Mouse (Mus musculus) ES-E14 (cell line): ENCODE data around the gene Rcc1. TPM values are rescaled to one million over a fixed set of nuclear protein-coding genes. Genes with fewer than 3 reads are reported as not detected.

Experiments
- DNase-seq: peaks from one replicate; pipeline ENCODE4 v3.0.0-alpha.2; 2013; ENCODE audit warnings: low read depth, low spot score
- H3K27ac ChIP-seq: 2 replicates; pipeline ENCODE4 v1.5.1; 2012; ENCODE audit warnings: low read depth, mild to moderate bottlenecking, low read length, moderate library complexity, mixed read lengths; ENCODE audit not compliant: poor library complexity, insufficient read depth, severe bottlenecking
- H3K36me3 ChIP-seq: 2 replicates; pipeline ENCODE4 v1.6.1; 2012; ENCODE audit warnings: mild to moderate bottlenecking, low read length, moderate library complexity, mixed read lengths; ENCODE audit not compliant: control insufficient read depth, poor library complexity, insufficient read depth, severe bottlenecking
- H3K4me1 ChIP-seq, 2 experiments: fragments of 150-350 bp in 1 of 2; sonication (generic) in 1 of 2; 2 replicates each; pipeline ENCODE4 v1.6.1; 2012; ENCODE audit warnings: low read length in 2 of 2, mild to moderate bottlenecking in 1 of 2, mixed read lengths in 1 of 2; ENCODE audit not compliant: control insufficient read depth in 2 of 2, insufficient read depth in 2 of 2, poor library complexity in 1 of 2
- H3K4me3 ChIP-seq, 2 experiments: fragments of 150-350 bp in 1 of 2; sonication (generic) in 1 of 2; 2 replicates each; pipeline ENCODE4 v1.5.1; 2012; ENCODE audit warnings: low read length in 2 of 2, low read depth in 1 of 2, mild to moderate bottlenecking in 1 of 2, mixed read lengths in 1 of 2; ENCODE audit not compliant: insufficient read depth in 1 of 2, poor library complexity in 1 of 2, severe bottlenecking in 1 of 2
- H3K9ac ChIP-seq: 2 replicates; pipeline ENCODE4 v1.6.1; 2012; ENCODE audit warnings: low read depth, mild to moderate bottlenecking, low read length, mixed read lengths; ENCODE audit not compliant: poor library complexity, insufficient read depth, severe bottlenecking
- H3K9me3 ChIP-seq: fragments of 150-350 bp; sonication (generic); 2 replicates; pipeline ENCODE4 v1.6.1; 2012; ENCODE audit warnings: low read depth, mild to moderate bottlenecking, low read length; ENCODE audit not compliant: control insufficient read depth, insufficient read depth
- CHD2 ChIP-seq: IDR thresholded peaks from 2 replicates; pipeline ENCODE4 v1.6.1; 2014; ENCODE audit warnings: mild to moderate bottlenecking, low read depth, low read length, inconsistent platforms
- HCFC1 ChIP-seq: IDR thresholded peaks from 2 replicates; pipeline ENCODE4 v1.6.1; 2012; ENCODE audit warnings: low read length, inconsistent platforms, borderline replicate concordance; ENCODE audit not compliant: insufficient read depth
- MAFK ChIP-seq: IDR thresholded peaks from 2 replicates; pipeline ENCODE4 v1.6.1; 2014; ENCODE audit warnings: mild to moderate bottlenecking, low read depth, low read length, inconsistent platforms; ENCODE audit not compliant: insufficient read depth
- ZC3H11A ChIP-seq: IDR thresholded peaks from 2 replicates; pipeline ENCODE4 v1.6.1; 2012; ENCODE audit warnings: low read depth, mild to moderate bottlenecking, inconsistent platforms, low read length, borderline replicate concordance
- ZNF384 ChIP-seq: IDR thresholded peaks from 2 replicates; pipeline ENCODE4 v1.6.1; 2012; ENCODE audit warnings: low read depth, low read length, inconsistent platforms
- in situ Hi-C, 2 experiments: fragments of 600-800 bp; cut with MboI; formaldehyde crosslinking; loops; one replicate each; pipeline ENCODE4 v1.15.1; 2025; ENCODE audit warnings: low sequenced_read_pairs in 2 of 2, inconsistent platforms in 1 of 2; ENCODE audit not compliant: unreplicated experiment in 2 of 2
- total RNA-seq: library from RNA; depleted of rRNA; stranded (reverse); fragments of 300-350 nt; gene quantifications from 2 replicates; pipeline ENCODE4 v1.2.3, GENCODE M21; 2012

Rcc1 gene
- total RNA-seq, 1 experiment = 117 TPM

DNA sequence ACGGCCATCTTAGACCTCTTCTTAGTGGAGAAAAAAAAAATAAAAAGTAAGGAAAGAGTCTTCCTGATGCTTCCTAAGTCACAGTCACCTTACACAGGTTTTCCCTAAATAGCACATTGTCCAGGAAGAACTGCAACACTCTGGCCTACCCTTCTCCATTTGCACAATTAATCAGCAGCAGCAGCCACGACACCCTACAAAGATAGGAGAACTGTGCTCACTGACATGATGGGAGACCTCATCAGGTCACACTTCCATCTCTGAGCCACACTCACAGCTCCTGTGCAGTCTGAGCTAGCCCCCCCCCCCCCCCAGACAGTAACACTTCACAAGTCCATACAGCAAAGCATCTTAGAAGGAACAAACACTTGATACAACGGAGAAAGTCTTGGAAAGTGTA, 43.7 kb upstream of the Rcc1 start:
- TF ChIP-seq HCFC1 (no peak), ZC3H11A (no peak), CHD2 (no peak), MAFK (no peak), ZNF384 (no peak)
- DNase-seq = no peak
- no peak overlapping the region for H3K9ac ChIP-seq
- H3K27ac ChIP-seq = no peak overlapping the region
- H3K36me3 ChIP-seq = no peaks in the 10 kb centered on the region
- in situ Hi-C loops = no loop called here
- H3K4me3 ChIP-seq = no peak overlapping the region
- no peaks in the 10 kb centered on the region for H3K9me3 ChIP-seq
- H3K4me1 ChIP-seq = peaks cover 2 to 3% of the 10 kb centered on the region in 2 experiments; a peak in 2 of 4 replicates

- TF ChIP-seq HCFC1 (no peak), ZC3H11A (no peak), CHD2 (no peak), ZNF384 (no peak), MAFK (no peak)
- in situ Hi-C loops = no loop called here
- no peak overlapping the region for H3K4me3 ChIP-seq
- no peak overlapping the region for H3K27ac ChIP-seq
- no peaks in the 10 kb centered on the region for H3K36me3 ChIP-seq
- no peak for DNase-seq
- no peaks in the 10 kb centered on the region for H3K9me3 ChIP-seq
- peaks cover 2 to 5% of the 10 kb centered on the region in 2 experiments; a peak in 2 of 4 replicates for H3K4me1 ChIP-seq
- H3K9ac ChIP-seq = no peak overlapping the region
Observed at GRCm38 (mm10) chr4:132396251-132396650, 42.8 kb upstream of the Rcc1 start.

- no peak for TF ChIP-seq HCFC1
- no peak for TF ChIP-seq MAFK
- no peak for TF ChIP-seq ZNF384
- no peak for TF ChIP-seq ZC3H11A
- TF ChIP-seq CHD2 = no peak
- H3K9ac ChIP-seq = no peak overlapping the region
- 0 out of 4 replicates have a peak, but pooled peaks cover 0 to 2% of the 10 kb centered on the region in 2 experiments for H3K4me1 ChIP-seq
- no peak for DNase-seq
- H3K36me3 ChIP-seq = no peaks in the 10 kb centered on the region
- no peaks in the 10 kb centered on the region for H3K9me3 ChIP-seq
- in situ Hi-C loops = no loop called here
- no peak overlapping the region for H3K27ac ChIP-seq
- no peak overlapping the region for H3K4me3 ChIP-seq
Observed at GRCm38 (mm10) chr4:132391063-132391740, 37.8 kb upstream of the Rcc1 start.

- Histone ChIP-seq H3K27ac (no peak overlapping the region), H3K4me3 (no peak overlapping the region), H3K9ac (no peak overlapping the region), H3K36me3 (no peaks in the 10 kb centered on the region), H3K4me1 (0 out of 4 replicates have a peak, but pooled peaks cover 0 to 2% of the 10 kb centered on the region in 2 experiments), H3K9me3 (no peaks in the 10 kb centered on the region)
- no peak for DNase-seq
- in situ Hi-C loops = no loop called here
- TF ChIP-seq ZC3H11A (no peak), HCFC1 (no peak), MAFK (no peak), CHD2 (no peak), ZNF384 (no peak)
Observed at GRCm38 (mm10) chr4:132389302-132389701, 35.9 kb upstream of the Rcc1 start.
